In genomic region chr12:111538292-111539040, GRCm38 (mm10) we compare ENCODE assay signal across 8 mouse cellular contexts. TPM values are rescaled to one million over a fixed set of nuclear protein-coding genes. Genes with fewer than 3 reads are reported as not detected.
A peak's percentile ranks its signal among the peaks of the same experiment; 100 is the strongest.
DNase-seq lines count a peak whose midpoint lies in the region; ATAC-seq and TF ChIP-seq lines count a peak whose summit lies in the region.

No protein-coding gene starts in this region.

- DNase-seq in cerebellum, adult 11-12 months: peak; percentile 80
- peak; percentile 82 for DNase-seq in hindbrain, embryonic 10.5 days (ENCODE audit: low spot score)
- DNase-seq in layer of hippocampus, adult 9-11 months: peak; percentile 74
- peak; percentile 72 for DNase-seq in ovary, adult 18-20 months (ENCODE audit: low spot score)
- DNase-seq in thymus, postnatal 0 days (ENCODE audit: low spot score): peak; percentile 80

- H3K36me3 ChIP-seq in E14TG2a.4 (ENCODE audit: insufficient read depth, low read length): peaks cover 53% of the 10 kb centered on the region
- H3K36me3 ChIP-seq in forebrain, embryonic 16.5 days (ENCODE audit: control insufficient read depth, insufficient read depth): peaks cover 13% of the 10 kb centered on the region
- H3K36me3 ChIP-seq in hindbrain, embryonic 10.5 days: peaks cover 50% of the 10 kb centered on the region
- H3K36me3 ChIP-seq in lung, embryonic 16.5 days (ENCODE audit: control insufficient read depth, insufficient read depth, low read length): peaks cover 35% of the 10 kb centered on the region

- peak overlapping the region; percentile 99 for H3K4me3 ChIP-seq in E14TG2a.4 (replicated peaks; ENCODE audit: low read length)
- H3K4me3 ChIP-seq in forebrain, embryonic 16.5 days (replicated peaks; ENCODE audit: low read length): peak overlapping the region; percentile 93
- H3K4me3 ChIP-seq in hindbrain, embryonic 10.5 days: peak overlapping the region; percentile 97
- H3K4me3 ChIP-seq in lung, embryonic 16.5 days (ENCODE audit: low read length): peak overlapping the region; percentile 97

- H3K27ac ChIP-seq in forebrain, embryonic 16.5 days (ENCODE audit: low read length): peak overlapping the region; percentile 97
- peak overlapping the region; percentile 99 for H3K27ac ChIP-seq in hindbrain, embryonic 10.5 days
- peak overlapping the region; percentile 98 for H3K27ac ChIP-seq in lung, embryonic 16.5 days (ENCODE audit: low read length)

- ATAC-seq in forebrain, embryonic 16.5 days: peak; percentile 45
- ATAC-seq in lung, embryonic 16.5 days (ENCODE audit: low read depth): peak; percentile 72

- peaks cover 67% of the 10 kb centered on the region for H3K4me1 ChIP-seq in E14TG2a.4 (replicated peaks; ENCODE audit: low read depth, low read length)
- peaks cover 26% of the 10 kb centered on the region for H3K4me1 ChIP-seq in forebrain, embryonic 16.5 days (replicated peaks; ENCODE audit: control insufficient read depth, insufficient read depth, low read length)
- peaks cover 40% of the 10 kb centered on the region for H3K4me1 ChIP-seq in hindbrain, embryonic 10.5 days (replicated peaks)
- H3K4me1 ChIP-seq in lung, embryonic 16.5 days (replicated peaks; ENCODE audit: control insufficient read depth, insufficient read depth, low read length): peaks cover 19% of the 10 kb centered on the region

- H3K9ac ChIP-seq in forebrain, embryonic 16.5 days (replicated peaks; ENCODE audit: low read depth, low read length): peak overlapping the region; percentile 95
- H3K9ac ChIP-seq in lung, embryonic 16.5 days (ENCODE audit: low read length): peak overlapping the region; percentile 98

- under 1% methylated on average over 109 of the region's 111 CpGs for WGBS in forebrain, embryonic 16.5 days
- under 1% methylated on average over 111 of the region's 111 CpGs for WGBS in hindbrain, embryonic 10.5 days
- under 1% methylated on average over 96 of the region's 111 CpGs for WGBS in lung, embryonic 16.5 days

- H3K27me3 ChIP-seq in E14TG2a.4 (ENCODE audit: insufficient read depth, low read length): peaks cover 3% of the 10 kb centered on the region; the same call in 1 of the 2 replicates
- H3K27me3 ChIP-seq in forebrain, embryonic 16.5 days (replicated peaks; ENCODE audit: control insufficient read depth, insufficient read depth, low read length): no peaks in the 10 kb centered on the region
- H3K27me3 ChIP-seq in hindbrain, embryonic 10.5 days (ENCODE audit: insufficient read depth, poor library complexity, severe bottlenecking): no peaks in the 10 kb centered on the region
- no peaks in the 10 kb centered on the region for H3K27me3 ChIP-seq in lung, embryonic 16.5 days (ENCODE audit: control insufficient read depth, insufficient read depth, low read depth, low read length)

- H3K9me3 ChIP-seq in E14TG2a.4 (ENCODE audit: low read length): no peaks in the 10 kb centered on the region
- no peaks in the 10 kb centered on the region for H3K9me3 ChIP-seq in forebrain, embryonic 16.5 days (ENCODE audit: control insufficient read depth, low read length)
- no peaks in the 10 kb centered on the region for H3K9me3 ChIP-seq in hindbrain, embryonic 10.5 days
- no peaks in the 10 kb centered on the region for H3K9me3 ChIP-seq in lung, embryonic 16.5 days (ENCODE audit: control insufficient read depth, low read length)

- H3K4me2 ChIP-seq in forebrain, embryonic 16.5 days (ENCODE audit: low read length): peak overlapping the region; percentile 72
- peak overlapping the region; percentile 71 for H3K4me2 ChIP-seq in lung, embryonic 16.5 days (ENCODE audit: low read depth, low read length)

- TF ChIP-seq CTCF in E14TG2a.4 (conservative IDR thresholded peaks at IDR 0.05; ENCODE audit: low read length): no peak

RNA-seq across cellular contexts. Expression of gene Eif5, which starts 0.7 kb away (rescaled TPM):
- 549 and 607 TPM in 2 replicates for polyA plus RNA-seq in forebrain, embryonic 16.5 days (2015; fragmentation: Nextera tagmentation; extraction: Ambion mirVana)
- 570 and 710 TPM in 2 replicates for polyA plus RNA-seq in hindbrain, embryonic 10.5 days (2016; fragmentation: Nextera tagmentation; extraction: Ambion mirVana)
- polyA plus RNA-seq in lung, embryonic 16.5 days (2015; fragmentation: Nextera tagmentation; extraction: Ambion mirVana): 390 and 418 TPM in 2 replicates
- polyA plus RNA-seq in thymus, postnatal 0 days (2015; fragmentation: Nextera tagmentation; extraction: Ambion mirVana): 660 and 662 TPM in 2 replicates

RNA-seq across cellular contexts. Expression of gene Mark3, which starts 35.9 kb away (rescaled TPM):
- 45.0 and 49.2 TPM in 2 replicates for polyA plus RNA-seq in forebrain, embryonic 16.5 days (2015; fragmentation: Nextera tagmentation; extraction: Ambion mirVana)
- 49.3 and 52.7 TPM in 2 replicates for polyA plus RNA-seq in hindbrain, embryonic 10.5 days (2016; fragmentation: Nextera tagmentation; extraction: Ambion mirVana)
- polyA plus RNA-seq in lung, embryonic 16.5 days (2015; fragmentation: Nextera tagmentation; extraction: Ambion mirVana): 23.5 and 24.0 TPM in 2 replicates
- 25.5 and 35.1 TPM in 2 replicates for polyA plus RNA-seq in thymus, postnatal 0 days (2015; fragmentation: Nextera tagmentation; extraction: Ambion mirVana)

RNA-seq across cellular contexts. Expression of gene Gm266, which starts 52.8 kb away (rescaled TPM):
- polyA plus RNA-seq in forebrain, embryonic 16.5 days (2015; fragmentation: Nextera tagmentation; extraction: Ambion mirVana): 0.23 and 1.1 TPM in 2 replicates
- 11.6 and 14.1 TPM in 2 replicates for polyA plus RNA-seq in hindbrain, embryonic 10.5 days (2016; fragmentation: Nextera tagmentation; extraction: Ambion mirVana)
- 3.9 and 5.4 TPM in 2 replicates for polyA plus RNA-seq in lung, embryonic 16.5 days (2015; fragmentation: Nextera tagmentation; extraction: Ambion mirVana)
- polyA plus RNA-seq in thymus, postnatal 0 days (2015; fragmentation: Nextera tagmentation; extraction: Ambion mirVana): 20.6 and 21.1 TPM in 2 replicates

Comparison
In these comparisons a context has a peak if more than half of its experiments do, and no peak if none do; other contexts are left out.
1. Peak in every context shown above with its lines: DNase-seq, ATAC-seq, H3K4me3 ChIP-seq and H3K27ac ChIP-seq.